Mouse (Mus musculus): Measurements from ENCODE around the gene Olfr103. TPM values are rescaled to one million over a fixed set of nuclear protein-coding genes. Genes with fewer than 3 reads are reported as not detected.

The Olfr103 gene
- not detected in 2 replicates for polyA plus RNA-seq (2015; fragmentation: Nextera tagmentation; extraction: Ambion mirVana)

DNA sequence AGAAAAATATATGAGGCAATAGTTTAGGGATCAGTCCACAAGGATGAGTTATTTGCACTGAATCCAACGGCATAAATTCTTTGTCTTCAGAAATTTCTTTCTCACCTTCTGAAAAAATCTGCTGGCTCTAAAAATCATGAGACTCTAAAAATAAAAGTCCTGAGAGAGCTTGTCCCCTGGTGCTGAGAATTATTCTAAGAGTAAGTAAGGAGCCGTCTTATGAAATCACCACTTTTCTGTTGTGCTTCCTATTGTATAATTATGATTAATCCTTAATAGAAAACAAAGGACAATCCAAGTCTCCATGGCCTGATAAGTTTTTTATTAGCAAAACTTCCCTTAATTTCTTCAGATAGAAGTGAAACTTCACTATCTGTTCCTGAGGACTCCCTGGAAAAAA lies at the start of gene Olfr103:
Gene Olfr103, minus strand, starts transcription at position 101 of the 400 bp plus-strand sequence.
- Histone ChIP-seq H3K4me3 (replicated peaks; ENCODE audit: low read length) (no peak within 1 kb of the TSS), H3K27me3 (ENCODE audit: control insufficient read depth, insufficient read depth, low read length) (no peaks in the 10 kb centered on the region), H3K36me3 (ENCODE audit: control insufficient read depth, insufficient read depth, low read length) (no peaks in the 10 kb centered on the region), H3K27ac (ENCODE audit: low read length) (no peak within 1 kb of the TSS), H3K4me2 (ENCODE audit: low read depth, low read length) (no peak within 1 kb of the TSS), H3K9me3 (replicated peaks; ENCODE audit: control insufficient read depth, low read length) (no peaks in the 10 kb centered on the region), H3K4me1 (ENCODE audit: control insufficient read depth, insufficient read depth, low read length) (no peaks in the 10 kb centered on the region), H3K9ac (ENCODE audit: low read length) (no peak within 1 kb of the TSS)
- WGBS: 81% methylated on average over 2 of the region's 2 CpGs
- ATAC-seq (ENCODE audit: insufficient read depth, low FRiP score): no peak

DNA sequence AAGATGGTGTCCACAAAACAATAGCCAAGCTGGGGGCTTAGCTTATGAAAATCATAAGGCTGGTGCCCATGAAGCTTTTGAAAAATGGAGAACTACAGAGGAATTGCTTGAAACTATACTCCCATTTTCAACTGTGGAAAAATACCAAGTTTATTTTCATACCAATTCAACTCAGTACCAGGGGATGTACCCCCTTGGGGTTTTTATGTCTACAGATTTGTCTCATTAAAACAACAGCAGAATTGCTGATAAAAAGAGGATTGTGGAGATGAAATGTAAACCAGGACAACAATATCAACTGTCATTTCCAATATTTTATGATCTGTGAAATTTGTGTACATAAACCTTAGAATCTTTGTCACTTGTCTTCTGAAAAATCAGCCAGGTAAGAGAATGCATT lies 39.2 kb upstream of the Olfr103 start, which contains the start of gene Olfr105-ps:
Gene Olfr105-ps, plus strand, starts transcription at position 301 of the 400 bp plus-strand sequence.
- Histone ChIP-seq H3K36me3 (ENCODE audit: control insufficient read depth, insufficient read depth, low read length) (no peaks in the 10 kb centered on the region), H3K27me3 (ENCODE audit: control insufficient read depth, insufficient read depth, low read length) (no peaks in the 10 kb centered on the region), H3K4me1 (ENCODE audit: control insufficient read depth, insufficient read depth, low read length) (no peaks in the 10 kb centered on the region), H3K27ac (ENCODE audit: low read length) (no peak within 1 kb of the TSS), H3K9ac (ENCODE audit: low read length) (no peak within 1 kb of the TSS), H3K4me2 (ENCODE audit: low read depth, low read length) (no peak within 1 kb of the TSS), H3K4me3 (replicated peaks; ENCODE audit: low read length) (no peak within 1 kb of the TSS), H3K9me3 (replicated peaks; ENCODE audit: control insufficient read depth, low read length) (no peaks in the 10 kb centered on the region)
- ATAC-seq (ENCODE audit: insufficient read depth, low FRiP score): no peak

DNA sequence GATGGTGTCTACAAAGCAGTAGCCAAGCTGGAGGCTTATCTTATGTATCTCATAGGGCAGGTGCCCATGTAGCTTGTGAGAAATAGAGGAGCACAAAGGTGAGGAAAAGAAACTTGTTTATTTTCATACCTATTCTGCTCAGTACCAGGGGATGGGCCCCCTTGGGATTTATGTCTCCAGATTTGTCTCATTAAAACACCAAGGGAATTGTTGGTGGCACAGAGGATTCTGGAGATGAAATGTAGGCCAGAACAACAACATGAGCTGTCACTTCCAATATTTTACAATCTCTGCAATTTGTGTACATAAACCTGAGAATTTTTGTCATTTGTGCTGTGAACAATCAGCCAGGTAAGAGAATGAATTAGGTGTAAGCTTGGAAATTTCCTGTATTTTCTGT lies 19.8 kb upstream of the Olfr103 start, which contains the start of gene Olfr104-ps:
Gene Olfr104-ps, plus strand, starts transcription at position 301 of the 400 bp plus-strand sequence.
- no peak within 1 kb of the TSS for H3K27ac ChIP-seq (ENCODE audit: low read length)
- H3K4me3 ChIP-seq (replicated peaks; ENCODE audit: low read length): no peak within 1 kb of the TSS
- H3K9me3 ChIP-seq (replicated peaks; ENCODE audit: control insufficient read depth, low read length): no peaks in the 10 kb centered on the region
- ATAC-seq (ENCODE audit: insufficient read depth, low FRiP score): no peak
- H3K9ac ChIP-seq (ENCODE audit: low read length): no peak within 1 kb of the TSS
- H3K36me3 ChIP-seq (ENCODE audit: control insufficient read depth, insufficient read depth, low read length): no peaks in the 10 kb centered on the region
- H3K27me3 ChIP-seq (ENCODE audit: control insufficient read depth, insufficient read depth, low read length): no peaks in the 10 kb centered on the region
- H3K4me2 ChIP-seq (ENCODE audit: low read depth, low read length): no peak within 1 kb of the TSS
- no peaks in the 10 kb centered on the region for H3K4me1 ChIP-seq (ENCODE audit: control insufficient read depth, insufficient read depth, low read length)

DNA sequence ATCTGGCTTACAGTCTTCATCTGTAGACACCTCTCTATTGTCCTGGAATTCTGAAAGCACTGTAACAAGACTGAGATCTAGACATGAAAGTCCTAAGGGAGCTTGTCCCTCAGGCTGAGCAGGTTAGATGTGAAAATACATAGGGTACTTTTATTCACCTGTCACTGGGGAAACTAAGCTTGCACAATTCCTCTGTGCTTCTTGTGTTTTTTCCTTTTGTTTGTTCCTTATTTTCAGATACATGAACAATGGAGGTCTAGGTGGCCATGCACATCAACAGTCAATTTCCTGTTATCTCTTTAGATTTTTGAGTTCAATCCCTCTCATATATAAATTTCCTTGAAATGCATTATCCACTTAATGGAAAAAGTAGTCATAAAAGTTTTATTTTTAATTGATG lies 22.5 kb downstream of the Olfr103 start, which contains the start of gene Olfr102:
Gene Olfr102, minus strand, starts transcription at position 101 of the 400 bp plus-strand sequence.
- H3K27me3 ChIP-seq (ENCODE audit: control insufficient read depth, insufficient read depth, low read length): no peaks in the 10 kb centered on the region
- no peak for ATAC-seq (ENCODE audit: insufficient read depth, low FRiP score)
- H3K36me3 ChIP-seq (ENCODE audit: control insufficient read depth, insufficient read depth, low read length): no peaks in the 10 kb centered on the region
- no peaks in the 10 kb centered on the region for H3K4me1 ChIP-seq (ENCODE audit: control insufficient read depth, insufficient read depth, low read length)
- no peaks in the 10 kb centered on the region for H3K9me3 ChIP-seq (replicated peaks; ENCODE audit: control insufficient read depth, low read length)
- no peak within 1 kb of the TSS for H3K4me2 ChIP-seq (ENCODE audit: low read depth, low read length)
- no peak within 1 kb of the TSS for H3K27ac ChIP-seq (ENCODE audit: low read length)
- no peak within 1 kb of the TSS for H3K4me3 ChIP-seq (replicated peaks; ENCODE audit: low read length)
- H3K9ac ChIP-seq (ENCODE audit: low read length): no peak within 1 kb of the TSS

DNA sequence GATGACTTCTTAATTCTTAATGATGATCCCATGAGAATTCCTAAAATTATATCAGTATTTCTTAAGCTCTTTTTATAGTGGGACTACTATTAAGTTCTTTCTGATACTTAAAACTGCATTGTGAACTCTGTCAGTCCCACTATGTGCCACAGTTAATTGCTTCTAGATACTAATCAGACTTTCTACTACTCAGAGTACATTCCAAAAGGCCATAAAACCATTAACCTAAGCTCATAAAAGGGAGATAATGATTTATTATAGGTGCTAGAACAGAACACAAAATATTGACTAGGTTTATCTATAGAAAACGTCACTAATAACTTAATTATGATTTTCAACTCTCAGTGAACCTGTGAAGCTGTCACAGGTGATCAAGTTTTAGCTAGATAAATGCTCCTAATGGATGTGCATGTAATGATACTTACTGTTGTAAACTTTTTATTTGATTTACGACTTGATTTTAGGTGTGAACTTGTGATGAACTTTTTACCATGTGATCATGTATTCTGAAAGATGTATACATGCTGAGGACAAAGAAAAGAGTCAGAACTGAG lies 29.3 kb downstream of the Olfr103 start:
- H3K27me3 ChIP-seq (ENCODE audit: control insufficient read depth, insufficient read depth, low read length): no peaks in the 10 kb centered on the region
- no peak overlapping the region for H3K9ac ChIP-seq (ENCODE audit: low read length)
- WGBS: 28% methylated on average over 2 of the region's 2 CpGs
- ATAC-seq (ENCODE audit: insufficient read depth, low FRiP score): no peak
- H3K9me3 ChIP-seq (replicated peaks; ENCODE audit: control insufficient read depth, low read length): no peaks in the 10 kb centered on the region
- H3K27ac ChIP-seq (ENCODE audit: low read length): no peak overlapping the region
- no peak overlapping the region for H3K4me3 ChIP-seq (replicated peaks; ENCODE audit: low read length)
- no peaks in the 10 kb centered on the region for H3K4me1 ChIP-seq (ENCODE audit: control insufficient read depth, insufficient read depth, low read length)
- no peaks in the 10 kb centered on the region for H3K36me3 ChIP-seq (ENCODE audit: control insufficient read depth, insufficient read depth, low read length)
- no peak overlapping the region for H3K4me2 ChIP-seq (ENCODE audit: low read depth, low read length)

DNA sequence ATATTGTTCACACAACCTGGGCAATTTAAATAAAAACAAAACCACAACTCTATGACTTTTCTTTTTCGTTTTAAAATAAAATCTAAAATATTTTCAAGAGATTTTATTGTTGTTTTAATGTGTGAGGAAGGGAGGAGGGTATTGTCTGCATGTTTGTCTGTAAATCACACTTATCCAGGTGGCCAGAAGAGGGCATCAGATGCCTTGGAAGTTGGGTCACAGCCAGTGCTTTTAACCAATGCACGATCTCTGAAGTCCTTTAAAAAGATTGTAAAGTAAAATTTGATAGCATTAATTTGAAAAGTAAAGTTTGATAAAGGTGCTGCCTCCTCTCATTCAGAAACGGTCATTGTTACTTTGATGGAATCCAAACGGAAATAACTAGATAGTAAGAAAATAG lies 31.0 kb downstream of the Olfr103 start:
- no peaks in the 10 kb centered on the region for H3K4me1 ChIP-seq (ENCODE audit: control insufficient read depth, insufficient read depth, low read length)
- WGBS: 39% methylated on average over 4 of the region's 4 CpGs
- no peak overlapping the region for H3K4me3 ChIP-seq (replicated peaks; ENCODE audit: low read length)
- no peaks in the 10 kb centered on the region for H3K9me3 ChIP-seq (replicated peaks; ENCODE audit: control insufficient read depth, low read length)
- no peak overlapping the region for H3K27ac ChIP-seq (ENCODE audit: low read length)
- H3K9ac ChIP-seq (ENCODE audit: low read length): no peak overlapping the region
- no peaks in the 10 kb centered on the region for H3K36me3 ChIP-seq (ENCODE audit: control insufficient read depth, insufficient read depth, low read length)
- no peak overlapping the region for H3K4me2 ChIP-seq (ENCODE audit: low read depth, low read length)
- no peaks in the 10 kb centered on the region for H3K27me3 ChIP-seq (ENCODE audit: control insufficient read depth, insufficient read depth, low read length)
- ATAC-seq (ENCODE audit: insufficient read depth, low FRiP score): no peak

DNA sequence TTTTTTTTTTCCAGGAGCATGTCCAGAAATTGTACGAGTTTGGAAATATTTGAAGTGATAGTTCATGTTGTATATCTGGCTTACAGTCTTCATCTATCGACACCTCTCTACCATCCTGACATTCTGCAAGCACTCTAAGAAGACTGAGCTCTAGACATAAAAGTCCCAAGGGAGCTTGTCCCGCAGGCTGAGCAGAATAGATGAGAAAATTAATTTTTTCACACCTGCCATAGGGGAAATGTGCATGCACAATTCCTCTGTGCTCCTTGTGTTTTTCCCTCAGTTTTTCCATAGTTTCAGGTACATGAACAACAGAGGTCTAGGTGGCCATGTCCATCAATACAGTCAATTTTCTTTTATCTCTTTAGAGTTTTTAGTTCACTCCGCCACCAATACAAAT lies 35.3 kb downstream of the Olfr103 start, which contains the start of gene Olfr101:
Gene Olfr101, minus strand, starts transcription at position 101 of the 400 bp plus-strand sequence.
- Histone ChIP-seq H3K4me2 (ENCODE audit: low read depth, low read length) (no peak within 1 kb of the TSS), H3K9ac (ENCODE audit: low read length) (no peak within 1 kb of the TSS), H3K27ac (ENCODE audit: low read length) (no peak within 1 kb of the TSS), H3K27me3 (ENCODE audit: control insufficient read depth, insufficient read depth, low read length) (no peaks in the 10 kb centered on the region), H3K9me3 (replicated peaks; ENCODE audit: control insufficient read depth, low read length) (no peaks in the 10 kb centered on the region), H3K4me1 (ENCODE audit: control insufficient read depth, insufficient read depth, low read length) (no peaks in the 10 kb centered on the region), H3K4me3 (replicated peaks; ENCODE audit: low read length) (no peak within 1 kb of the TSS), H3K36me3 (ENCODE audit: control insufficient read depth, insufficient read depth, low read length) (no peaks in the 10 kb centered on the region)
- no peak for ATAC-seq (ENCODE audit: insufficient read depth, low FRiP score)
- 82% methylated on average over 4 of the region's 4 CpGs for WGBS

Other genes starting within 250 kb of the Olfr103 start
- gene Olfr91, start 241.4 kb downstream of the Olfr103 start, polyA plus RNA-seq (2015; fragmentation: Nextera tagmentation; extraction: Ambion mirVana): not detected in 2 replicates
- gene Olfr92, start 219.6 kb downstream of the Olfr103 start, polyA plus RNA-seq (2015; fragmentation: Nextera tagmentation; extraction: Ambion mirVana): not detected in 2 replicates
- gene Olfr93, start 178.2 kb downstream of the Olfr103 start, polyA plus RNA-seq (2015; fragmentation: Nextera tagmentation; extraction: Ambion mirVana): not detected in 2 replicates
- not detected in 2 replicates for gene Ubd, start 145.8 kb downstream of the Olfr103 start, polyA plus RNA-seq (2015; fragmentation: Nextera tagmentation; extraction: Ambion mirVana)
- not detected in 2 replicates for gene Olfr94, start 138.7 kb downstream of the Olfr103 start, polyA plus RNA-seq (2015; fragmentation: Nextera tagmentation; extraction: Ambion mirVana)
- gene Olfr95, start 126.6 kb downstream of the Olfr103 start, polyA plus RNA-seq (2015; fragmentation: Nextera tagmentation; extraction: Ambion mirVana): not detected in 2 replicates
- not detected in 2 replicates for gene Olfr96, start 119.6 kb downstream of the Olfr103 start, polyA plus RNA-seq (2015; fragmentation: Nextera tagmentation; extraction: Ambion mirVana)
- gene Olfr97, start 102.4 kb downstream of the Olfr103 start, polyA plus RNA-seq (2015; fragmentation: Nextera tagmentation; extraction: Ambion mirVana): not detected in 2 replicates
- gene Olfr98, start 75.9 kb downstream of the Olfr103 start, polyA plus RNA-seq (2015; fragmentation: Nextera tagmentation; extraction: Ambion mirVana): not detected in 2 replicates
- gene H2-M3, start 69.5 kb downstream of the Olfr103 start, polyA plus RNA-seq (2015; fragmentation: Nextera tagmentation; extraction: Ambion mirVana): 3.2 and 4.0 TPM in 2 replicates
- not detected in 2 replicates for gene Olfr99, start 56.2 kb downstream of the Olfr103 start, polyA plus RNA-seq (2015; fragmentation: Nextera tagmentation; extraction: Ambion mirVana)
- not detected in 2 replicates for gene Olfr101, start 35.4 kb downstream of the Olfr103 start, polyA plus RNA-seq (2015; fragmentation: Nextera tagmentation; extraction: Ambion mirVana)
- gene Olfr102, start 22.6 kb downstream of the Olfr103 start, polyA plus RNA-seq (2015; fragmentation: Nextera tagmentation; extraction: Ambion mirVana): not detected in 2 replicates
- not detected in 2 replicates for gene Olfr104-ps, start 19.9 kb upstream of the Olfr103 start, polyA plus RNA-seq (2015; fragmentation: Nextera tagmentation; extraction: Ambion mirVana)
- gene Olfr105-ps, start 39.3 kb upstream of the Olfr103 start, polyA plus RNA-seq (2015; fragmentation: Nextera tagmentation; extraction: Ambion mirVana): not detected in 2 replicates
- not detected in 2 replicates for gene Olfr106-ps, start 50.7 kb upstream of the Olfr103 start, polyA plus RNA-seq (2015; fragmentation: Nextera tagmentation; extraction: Ambion mirVana)
- not detected in 2 replicates for gene Olfr107, start 59.5 kb upstream of the Olfr103 start, polyA plus RNA-seq (2015; fragmentation: Nextera tagmentation; extraction: Ambion mirVana)
- gene Olfr108, start 105.8 kb upstream of the Olfr103 start, polyA plus RNA-seq (2015; fragmentation: Nextera tagmentation; extraction: Ambion mirVana): not detected in 2 replicates
- not detected in 2 replicates for gene Olfr109, start 119.2 kb upstream of the Olfr103 start, polyA plus RNA-seq (2015; fragmentation: Nextera tagmentation; extraction: Ambion mirVana)
- gene H2-M2, start 143.9 kb upstream of the Olfr103 start, polyA plus RNA-seq (2015; fragmentation: Nextera tagmentation; extraction: Ambion mirVana): not detected in 2 replicates
- not detected in 2 replicates for gene Olfr110, start 152.8 kb upstream of the Olfr103 start, polyA plus RNA-seq (2015; fragmentation: Nextera tagmentation; extraction: Ambion mirVana)
- gene Olfr111, start 168.3 kb upstream of the Olfr103 start, polyA plus RNA-seq (2015; fragmentation: Nextera tagmentation; extraction: Ambion mirVana): not detected in 2 replicates
- not detected in 2 replicates for gene Olfr112, start 229.8 kb upstream of the Olfr103 start, polyA plus RNA-seq (2015; fragmentation: Nextera tagmentation; extraction: Ambion mirVana)
- gene Olfr113, start 238.0 kb upstream of the Olfr103 start, polyA plus RNA-seq (2015; fragmentation: Nextera tagmentation; extraction: Ambion mirVana): not detected in 2 replicates